Mouse (Mus musculus) forebrain, embryonic 11.5 days (tissue): ENCODE results near the gene Mybpc2. TPM values are rescaled to one million over a fixed set of nuclear protein-coding genes. Genes with fewer than 3 reads are reported as not detected.

Experiments used
- ATAC-seq: fragments of 200-750 bp; cut with Nextera tagmentation; replicated peaks from 2 replicates; pipeline ENCODE4 v1.8.0; 2017; ENCODE audit warnings: moderate TSS enrichment; ENCODE audit not compliant: low FRiP score
- DNase-seq: peaks from one replicate; pipeline ENCODE4 v3.0.0-alpha.2; 2017; ENCODE audit warnings: low spot score
- H3K27ac ChIP-seq: fragments of 300-500 bp; sonication (generic); 2 replicates; pipeline ENCODE4 v1.5.1; 2014; ENCODE audit warnings: low read depth, low read length
- H3K27me3 ChIP-seq: fragments of 300-500 bp; sonication (generic); 2 replicates; pipeline ENCODE4 v1.6.1; 2014; ENCODE audit warnings: mild to moderate bottlenecking, low read length, mixed read lengths; ENCODE audit not compliant: control insufficient read depth, insufficient read depth
- H3K36me3 ChIP-seq: fragments of 300-500 bp; sonication (generic); 2 replicates; pipeline ENCODE4 v1.6.1; 2014; ENCODE audit warnings: mild to moderate bottlenecking, low read length, moderate library complexity, mixed read lengths; ENCODE audit not compliant: control insufficient read depth, insufficient read depth
- H3K4me1 ChIP-seq: fragments of 300-500 bp; sonication (generic); replicated peaks from 2 replicates; pipeline ENCODE4 v1.6.1; 2014; ENCODE audit warnings: low read length, mixed read lengths; ENCODE audit not compliant: control insufficient read depth, insufficient read depth
- H3K4me2 ChIP-seq: fragments of 300-500 bp; sonication (generic); 2 replicates; pipeline ENCODE4 v1.6.1; 2014; ENCODE audit warnings: low read depth, mild to moderate bottlenecking, low read length, moderate library complexity, mixed read lengths; ENCODE audit not compliant: severe bottlenecking
- H3K4me3 ChIP-seq: fragments of 300-500 bp; sonication (generic); 2 replicates; pipeline ENCODE4 v1.5.1; 2014; ENCODE audit warnings: low read depth, low read length
- H3K9ac ChIP-seq: fragments of 300-500 bp; sonication (generic); 2 replicates; pipeline ENCODE4 v1.6.1; 2014; ENCODE audit warnings: low read length
- H3K9me3 ChIP-seq: fragments of 300-500 bp; sonication (generic); 2 replicates; pipeline ENCODE4 v1.6.1; 2016; ENCODE audit warnings: low read length, mixed read lengths; ENCODE audit not compliant: control insufficient read depth
- WGBS: fragments of 180-500 bp; shearing (Covaris S2); extraction: QIAGEN DNeasy Blood & Tissue Kit; methylation state at CpG from one replicate; pipeline ENCODE4 v1.1.7; 2014; 5-methylcytosine and 5-hydroxymethylcytosine counted together
- polyA plus RNA-seq: library from polyadenylated mRNA; unstranded; fragments of >200 nt; fragmentation: Nextera tagmentation; extraction: Ambion mirVana; gene quantifications from 2 replicates; pipeline ENCODE4 v1.2.1, GENCODE M21; 2014

Mybpc2 gene
- polyA plus RNA-seq, 1 experiment from 2014 or later = not detected

GRCm38 (mm10) chr7:44474419-44474818, 50.0 kb downstream of the Mybpc2 start:
- Histone ChIP-seq H3K36me3 (no peaks in the 10 kb centered on the region), H3K4me3 (no peak overlapping the region), H3K9ac (peak overlapping the region; percentile 39; the same call in 1 of the 2 replicates), H3K27me3 (0 out of 2 replicates have a peak, but pooled peaks cover 2% of the 10 kb centered on the region), H3K4me2 (peak overlapping the region; percentile 15; the same call in 1 of the 2 replicates), H3K27ac (no peak overlapping the region), H3K9me3 (no peaks in the 10 kb centered on the region), H3K4me1 (peaks cover 17% of the 10 kb centered on the region)
- WGBS = 19% methylated on average over 4 of the region's 4 CpGs
- peak; percentile 72 for ATAC-seq
- peak; percentile 69 for DNase-seq

GRCm38 (mm10) chr7:44472961-44473646, 51.4 kb downstream of the Mybpc2 start:
- Histone ChIP-seq H3K27me3 (0 out of 2 replicates have a peak, but pooled peaks cover 2% of the 10 kb centered on the region), H3K4me2 (no peak overlapping the region), H3K36me3 (no peaks in the 10 kb centered on the region), H3K9me3 (no peaks in the 10 kb centered on the region), H3K4me3 (no peak overlapping the region), H3K4me1 (peaks cover 22% of the 10 kb centered on the region), H3K27ac (no peak overlapping the region), H3K9ac (no peak overlapping the region)
- DNase-seq (peak; percentile 52), ATAC-seq (no peak)
- 66% methylated on average over 9 of the region's 9 CpGs for WGBS

GRCm38 (mm10) chr7:44472558-44472885, 51.9 kb downstream of the Mybpc2 start:
- no peaks in the 10 kb centered on the region for H3K27me3 ChIP-seq
- H3K4me1 ChIP-seq = peaks cover 22% of the 10 kb centered on the region
- no peak overlapping the region for H3K4me3 ChIP-seq
- no peaks in the 10 kb centered on the region for H3K9me3 ChIP-seq
- H3K9ac ChIP-seq = no peak overlapping the region
- ATAC-seq = no peak
- H3K4me2 ChIP-seq = no peak overlapping the region
- H3K27ac ChIP-seq = no peak overlapping the region
- WGBS = 17% methylated on average over 1 of the region's 1 CpGs
- DNase-seq = no peak
- H3K36me3 ChIP-seq = no peaks in the 10 kb centered on the region

GRCm38 (mm10) chr7:44471880-44472557, 52.4 kb downstream of the Mybpc2 start:
- Histone ChIP-seq H3K4me1 (peaks cover 22% of the 10 kb centered on the region), H3K27me3 (no peaks in the 10 kb centered on the region), H3K9ac (no peak overlapping the region), H3K4me2 (no peak overlapping the region), H3K36me3 (no peaks in the 10 kb centered on the region), H3K9me3 (no peaks in the 10 kb centered on the region), H3K27ac (no peak overlapping the region), H3K4me3 (no peak overlapping the region)
- WGBS = 51% methylated on average over 6 of the region's 6 CpGs
- peak; percentile 49 for DNase-seq
- ATAC-seq = no peak

GRCm38 (mm10) chr7:44470696-44471612, 53.5 kb downstream of the Mybpc2 start:
- no peaks in the 10 kb centered on the region for H3K27me3 ChIP-seq
- WGBS = 87% methylated on average over 16 of the region's 16 CpGs
- no peak overlapping the region for H3K4me2 ChIP-seq
- H3K4me3 ChIP-seq = no peak overlapping the region
- DNase-seq (peak; percentile 47), ATAC-seq (no peak)
- no peak overlapping the region for H3K27ac ChIP-seq
- H3K36me3 ChIP-seq = no peaks in the 10 kb centered on the region
- peaks cover 22% of the 10 kb centered on the region for H3K4me1 ChIP-seq
- no peaks in the 10 kb centered on the region for H3K9me3 ChIP-seq
- no peak overlapping the region for H3K9ac ChIP-seq

GRCm38 (mm10) chr7:44469677-44470675, 54.5 kb downstream of the Mybpc2 start:
- Histone ChIP-seq H3K9me3 (no peaks in the 10 kb centered on the region), H3K4me2 (no peak overlapping the region), H3K27ac (0 out of 2 replicates have a peak overlapping the region, but pooled peaks have one; percentile 87), H3K36me3 (no peaks in the 10 kb centered on the region), H3K9ac (no peak overlapping the region), H3K4me3 (no peak overlapping the region), H3K4me1 (peaks cover 19% of the 10 kb centered on the region), H3K27me3 (no peaks in the 10 kb centered on the region)
- ATAC-seq (no peak), DNase-seq (peak; percentile 54)
- WGBS = 85% methylated on average over 16 of the region's 16 CpGs

GRCm38 (mm10) chr7:44468644-44469285, 55.7 kb downstream of the Mybpc2 start:
- H3K36me3 ChIP-seq = no peaks in the 10 kb centered on the region
- 67% methylated on average over 15 of the region's 15 CpGs for WGBS
- H3K4me3 ChIP-seq = peak overlapping the region; percentile 55
- peak overlapping the region; percentile 87 for H3K27ac ChIP-seq
- H3K4me1 ChIP-seq = peaks cover 22% of the 10 kb centered on the region
- peak overlapping the region; percentile 72 for H3K9ac ChIP-seq
- H3K27me3 ChIP-seq = no peaks in the 10 kb centered on the region
- DNase-seq (peak; percentile 59), ATAC-seq (no peak)
- H3K9me3 ChIP-seq = no peaks in the 10 kb centered on the region
- H3K4me2 ChIP-seq = peak overlapping the region; percentile 67
